ENCODE assay signal across 9 mouse cellular contexts in the genomic region with DNA sequence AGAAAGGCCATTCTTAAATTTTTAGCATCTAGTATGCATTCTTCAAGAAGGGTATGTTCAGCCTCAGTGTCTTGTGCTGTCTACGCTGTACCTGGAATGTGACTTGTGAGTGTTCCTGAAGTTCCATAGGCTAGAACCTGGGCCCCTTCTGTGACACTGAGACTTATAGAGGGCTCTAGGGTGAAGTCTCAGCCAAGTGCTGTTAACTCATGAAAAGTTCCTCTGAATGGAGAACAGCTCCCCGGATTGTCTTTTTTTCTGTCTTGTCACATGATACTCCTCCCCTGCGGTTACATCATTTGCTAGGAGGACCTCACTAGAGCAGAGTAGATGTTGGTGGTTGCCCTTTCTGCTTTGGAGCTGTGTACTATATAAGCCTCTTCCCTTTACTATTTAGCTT. TPM values are rescaled to one million over a fixed set of nuclear protein-coding genes. Genes with fewer than 3 reads are reported as not detected.
DNase-seq lines count a peak whose midpoint lies in the region; ATAC-seq lines count a peak whose summit lies in the region.
"Had no signal": no experiment of that assay in that cellular context is flagged by ENCODE, and none has a peak within 500 bp of the region (broad histone marks: within the 10 kb centered on the region; RNA-seq: fewer than 3 reads in every experiment).

No protein-coding gene starts in this region.

- H3K4me1 ChIP-seq in hindbrain, embryonic 11.5 days (replicated peaks; ENCODE audit: control insufficient read depth, insufficient read depth, low read length) = peaks cover 5% of the 10 kb centered on the region; the same call in 1 of the 2 replicates
- peaks cover 24% of the 10 kb centered on the region for H3K4me1 ChIP-seq in hindbrain, embryonic 14.5 days (replicated peaks; ENCODE audit: control insufficient read depth, insufficient read depth, low read length)
- H3K4me1 ChIP-seq in intestine, embryonic 15.5 days (replicated peaks) = peaks cover 39% of the 10 kb centered on the region

- peak; percentile 44; the same call in 1 of the 2 replicates for ATAC-seq in hindbrain, embryonic 11.5 days (ENCODE audit: low FRiP score)
- no peak for ATAC-seq in hindbrain, embryonic 14.5 days (ENCODE audit: low FRiP score)
- ATAC-seq in intestine, embryonic 15.5 days = no peak

- WGBS in hindbrain, embryonic 11.5 days = 4% methylated on average over 3 of the region's 3 CpGs
- 7% methylated on average over 3 of the region's 3 CpGs for WGBS in hindbrain, embryonic 14.5 days
- 10% methylated on average over 3 of the region's 3 CpGs for WGBS in intestine, embryonic 15.5 days

- no peak overlapping the region for H3K4me2 ChIP-seq in hindbrain, embryonic 11.5 days (replicated peaks; ENCODE audit: low read depth, low read length)
- no peak overlapping the region for H3K4me2 ChIP-seq in hindbrain, embryonic 14.5 days (replicated peaks)
- H3K4me2 ChIP-seq in intestine, embryonic 15.5 days (replicated peaks) = peak overlapping the region; percentile 35; the same call in 1 of the 2 replicates

- H3K9me3 ChIP-seq in hindbrain, embryonic 11.5 days (ENCODE audit: control insufficient read depth, low read length) = no peaks in the 10 kb centered on the region
- H3K9me3 ChIP-seq in hindbrain, embryonic 14.5 days (ENCODE audit: control insufficient read depth, low read length) = no peaks in the 10 kb centered on the region
- H3K9me3 ChIP-seq in intestine, embryonic 15.5 days = no peaks in the 10 kb centered on the region

- DNase-seq in hindbrain, embryonic 11.5 days (ENCODE audit: low spot score) = no peak
- no peak for DNase-seq in hindbrain, embryonic 14.5 days (ENCODE audit: low spot score)
- peak; percentile 62 for DNase-seq in thymus, postnatal 14 days
- DNase-seq in thymus, postnatal 4 days = no peak
- no peak for DNase-seq in layer of hippocampus, adult 9-11 months
- DNase-seq in adipocyte (ENCODE audit: low spot score) = no peak
- no peak for DNase-seq in adrenal gland, adult (ENCODE audit: inconsistent age in 2 of 2, low spot score in 1 of 2)
- DNase-seq: lung, adult 18-20 months had no signal

- H3K27me3 ChIP-seq in hindbrain, embryonic 11.5 days (ENCODE audit: control insufficient read depth, insufficient read depth, low read length) = peaks cover 77% of the 10 kb centered on the region
- peaks cover 88% of the 10 kb centered on the region for H3K27me3 ChIP-seq in hindbrain, embryonic 14.5 days (ENCODE audit: control insufficient read depth, insufficient read depth, low read length)
- no peaks in the 10 kb centered on the region for H3K27me3 ChIP-seq in intestine, embryonic 15.5 days (replicated peaks)

- no peak overlapping the region for H3K27ac ChIP-seq in hindbrain, embryonic 11.5 days (ENCODE audit: low read depth, low read length)
- H3K27ac ChIP-seq in hindbrain, embryonic 14.5 days = no peak overlapping the region
- H3K27ac ChIP-seq in intestine, embryonic 15.5 days = peak overlapping the region; percentile 72

- H3K9ac ChIP-seq in hindbrain, embryonic 11.5 days (ENCODE audit: low read depth, low read length) = no peak overlapping the region
- H3K9ac ChIP-seq in hindbrain, embryonic 14.5 days = no peak overlapping the region
- no peak overlapping the region for H3K9ac ChIP-seq in intestine, embryonic 15.5 days

- H3K4me3 ChIP-seq in hindbrain, embryonic 11.5 days (ENCODE audit: low read depth, low read length) = no peak overlapping the region
- H3K4me3 ChIP-seq in hindbrain, embryonic 14.5 days (replicated peaks; ENCODE audit: low read length) = no peak overlapping the region
- no peak overlapping the region for H3K4me3 ChIP-seq in intestine, embryonic 15.5 days (replicated peaks)

- no peaks in the 10 kb centered on the region for H3K36me3 ChIP-seq in hindbrain, embryonic 11.5 days (ENCODE audit: control insufficient read depth, insufficient read depth, low read length)
- H3K36me3 ChIP-seq in hindbrain, embryonic 14.5 days (replicated peaks; ENCODE audit: control insufficient read depth, insufficient read depth) = no peaks in the 10 kb centered on the region
- H3K36me3 ChIP-seq in intestine, embryonic 15.5 days = no peaks in the 10 kb centered on the region

RNA-seq across cellular contexts. Expression of gene Ets1, which starts 40.5 kb away (rescaled TPM):
- polyA plus RNA-seq in hindbrain, embryonic 11.5 days (2014; fragmentation: Nextera tagmentation; extraction: Ambion mirVana) = 24.3 and 25.2 TPM in 2 replicates
- 19.1 and 20.9 TPM in 2 replicates for polyA plus RNA-seq in hindbrain, embryonic 14.5 days (2014; fragmentation: Nextera tagmentation; extraction: Ambion mirVana)
- 38.5 and 43.0 TPM in 2 replicates for polyA plus RNA-seq in intestine, embryonic 15.5 days (2015; fragmentation: Nextera tagmentation; extraction: Ambion mirVana)
